Mouse (Mus musculus) MEL (cell line): ENCODE data around the gene Aplp2. TPM values are rescaled to one million over a fixed set of nuclear protein-coding genes. Genes with fewer than 3 reads are reported as not detected.

Experiments
- DNase-seq: peaks from one replicate; pipeline ENCODE4 v3.0.0; 2011; ENCODE audit warnings: low read depth, low spot score
- H3K27ac ChIP-seq: 2 replicates; pipeline ENCODE4 v1.5.1; 2012; ENCODE audit warnings: low read depth, mild to moderate bottlenecking, control low read depth, low read length, moderate library complexity; ENCODE audit not compliant: control insufficient read depth
- H3K27me3 ChIP-seq, 2 experiments: fragments of 150-350 bp in 1 of 2; sonication (generic) in 1 of 2; 2 replicates each; pipeline ENCODE4 v1.6.1; 2012; ENCODE audit warnings: low read length in 2 of 2, mild to moderate bottlenecking in 2 of 2, improper control_type of control experiment in 1 of 2, moderate library complexity in 1 of 2; ENCODE audit not compliant: insufficient read depth in 2 of 2, control insufficient read depth in 1 of 2
- H3K36me3 ChIP-seq, 2 experiments: 2 replicates each; pipeline ENCODE4 v1.6.1; 2012 to 2014; ENCODE audit warnings: low read length in 2 of 2, improper control_type of control experiment in 1 of 2, inconsistent platforms in 1 of 2, mild to moderate bottlenecking in 1 of 2; ENCODE audit not compliant: insufficient read depth in 2 of 2, control insufficient read depth in 1 of 2
- H3K4me1 ChIP-seq, 2 experiments: fragments of 150-350 bp in 1 of 2; sonication (generic) in 1 of 2; 2 replicates each; pipeline ENCODE4 v1.6.1; 2012; ENCODE audit warnings: low read length in 2 of 2, improper control_type of control experiment in 1 of 2, mild to moderate bottlenecking in 1 of 2; ENCODE audit not compliant: insufficient read depth in 2 of 2, control insufficient read depth in 1 of 2
- H3K4me3 ChIP-seq, 2 experiments: fragments of 150-350 bp in 1 of 2; sonication (generic) in 1 of 2; 2 replicates each; pipeline ENCODE4 v1.5.1; 2012; ENCODE audit warnings: low read depth in 2 of 2, low read length in 2 of 2, mild to moderate bottlenecking in 2 of 2, moderate library complexity in 2 of 2, control low read depth in 1 of 2, improper control_type of control experiment in 1 of 2; ENCODE audit not compliant: control insufficient read depth in 1 of 2, insufficient read depth in 1 of 2
- H3K79me2 ChIP-seq: 2 replicates; pipeline ENCODE4 v1.6.1; 2012; ENCODE audit warnings: mild to moderate bottlenecking, low read length, moderate library complexity; ENCODE audit not compliant: control insufficient read depth, poor library complexity, insufficient read depth
- H3K9ac ChIP-seq: 2 replicates; pipeline ENCODE4 v1.6.1; 2012; ENCODE audit warnings: low read depth, mild to moderate bottlenecking, control low read depth, low read length, moderate library complexity; ENCODE audit not compliant: control insufficient read depth, poor library complexity, severe bottlenecking
- H3K9me3 ChIP-seq: fragments of 150-350 bp; sonication (generic); replicated peaks from 2 replicates; pipeline ENCODE4 v1.6.1; 2012; ENCODE audit warnings: mild to moderate bottlenecking, low read length, improper control_type of control experiment, moderate library complexity; ENCODE audit not compliant: insufficient read depth
- CHD1 ChIP-seq: IDR thresholded peaks from 2 replicates; pipeline ENCODE4 v1.6.1; 2012; ENCODE audit warnings: low read depth, mild to moderate bottlenecking, inconsistent platforms, low read length, improper control_type of control experiment
- CHD2 ChIP-seq: IDR thresholded peaks from 2 replicates; pipeline ENCODE4 v1.6.1; 2011; ENCODE audit warnings: low read length, improper control_type of control experiment
- ELF1 ChIP-seq: IDR thresholded peaks from 2 replicates; pipeline ENCODE4 v1.6.1; 2014; ENCODE audit warnings: low read depth, mild to moderate bottlenecking, inconsistent platforms, low read length, improper control_type of control experiment, moderate library complexity
- GABPA ChIP-seq: IDR thresholded peaks from 2 replicates; pipeline ENCODE4 v1.6.1; 2012; ENCODE audit warnings: low read depth, mild to moderate bottlenecking, inconsistent platforms, low read length, improper control_type of control experiment, moderate library complexity
- GATA1 ChIP-seq: IDR thresholded peaks from 2 replicates; pipeline ENCODE4 v1.6.1; 2011; ENCODE audit warnings: low read depth, low read length, improper control_type of control experiment
- JUND ChIP-seq: IDR thresholded peaks from 2 replicates; pipeline ENCODE4 v1.6.1; 2011; ENCODE audit warnings: low read depth, mild to moderate bottlenecking, improper control_type of control experiment, low read length
- KAT2A ChIP-seq: conservative IDR thresholded peaks from 2 replicates; pipeline ENCODE4 v1.6.1; 2012; ENCODE audit warnings: low read depth, low read length, improper control_type of control experiment, inconsistent platforms
- MAFK ChIP-seq: IDR thresholded peaks from 2 replicates; pipeline ENCODE4 v1.6.1; 2011; ENCODE audit warnings: low read depth, mild to moderate bottlenecking, low read length, improper control_type of control experiment, borderline replicate concordance
- MAX ChIP-seq: IDR thresholded peaks from 2 replicates; pipeline ENCODE4 v1.6.1; 2011; ENCODE audit warnings: low read length, improper control_type of control experiment
- MEF2A ChIP-seq: IDR thresholded peaks from 2 replicates; pipeline ENCODE4 v1.6.1; 2014; ENCODE audit warnings: low read depth, mild to moderate bottlenecking, inconsistent platforms, low read length, improper control_type of control experiment; ENCODE audit not compliant: poor library complexity, insufficient replicate concordance, severe bottlenecking; ENCODE audit errors: extremely low read depth
- MYB ChIP-seq: IDR thresholded peaks from 2 replicates; pipeline ENCODE4 v1.6.1; 2011; ENCODE audit warnings: mild to moderate bottlenecking, low read depth, low read length, improper control_type of control experiment
- NELFE ChIP-seq: IDR thresholded peaks from 2 replicates; pipeline ENCODE4 v1.6.1; 2011; ENCODE audit warnings: low read depth, low read length, improper control_type of control experiment
- NRF1 ChIP-seq: IDR thresholded peaks from 2 replicates; pipeline ENCODE4 v1.6.1; 2014; ENCODE audit warnings: low read depth, mild to moderate bottlenecking, inconsistent platforms, low read length, improper control_type of control experiment, moderate library complexity; ENCODE audit not compliant: poor library complexity, insufficient read depth, severe bottlenecking
- POLR2A ChIP-seq, 2 experiments: IDR thresholded peaks; 2 replicates each; pipeline ENCODE4 v1.6.1; 2011 to 2012; ENCODE audit warnings: low read length in 2 of 2, mild to moderate bottlenecking in 2 of 2, control low read depth in 1 of 2, improper control_type of control experiment in 1 of 2, low read depth in 1 of 2, moderate library complexity in 1 of 2; ENCODE audit not compliant: control insufficient read depth in 1 of 2, insufficient read depth in 1 of 2, poor library complexity in 1 of 2
- POLR2AphosphoS5 ChIP-seq: IDR thresholded peaks from 2 replicates; pipeline ENCODE4 v1.6.1; 2012; ENCODE audit warnings: low read depth, borderline replicate concordance, mild to moderate bottlenecking, inconsistent platforms, low read length, moderate library complexity, mixed read lengths
- RAD21 ChIP-seq: IDR thresholded peaks from 2 replicates; pipeline ENCODE4 v1.6.1; 2011; ENCODE audit warnings: mild to moderate bottlenecking, low read depth, low read length, improper control_type of control experiment
- RCOR1 ChIP-seq: IDR thresholded peaks from 2 replicates; pipeline ENCODE4 v1.6.1; 2012; ENCODE audit warnings: low read depth, mild to moderate bottlenecking, inconsistent platforms, low read length, improper control_type of control experiment
- SIN3A ChIP-seq: IDR thresholded peaks from 2 replicates; pipeline ENCODE4 v1.6.1; 2012; ENCODE audit warnings: low read length, improper control_type of control experiment, inconsistent platforms
- SMC3 ChIP-seq: IDR thresholded peaks from 2 replicates; pipeline ENCODE4 v1.6.1; 2011; ENCODE audit warnings: low read depth, low read length, improper control_type of control experiment
- TBP ChIP-seq: IDR thresholded peaks from 2 replicates; pipeline ENCODE4 v1.8.0; 2011; ENCODE audit warnings: low read depth, low read length, improper control_type of control experiment
- UBTF ChIP-seq: IDR thresholded peaks from 2 replicates; pipeline ENCODE4 v1.6.1; 2012; ENCODE audit warnings: low read depth, mild to moderate bottlenecking, inconsistent platforms, low read length, improper control_type of control experiment, moderate library complexity, borderline replicate concordance; ENCODE audit not compliant: insufficient read depth
- USF1 ChIP-seq: IDR thresholded peaks from 2 replicates; pipeline ENCODE4 v1.6.1; 2014; ENCODE audit warnings: low read depth, mild to moderate bottlenecking, inconsistent platforms, low read length, improper control_type of control experiment, moderate library complexity
- ZC3H11A ChIP-seq: IDR thresholded peaks from 2 replicates; pipeline ENCODE4 v1.6.1; 2012; ENCODE audit warnings: low read depth, mild to moderate bottlenecking, inconsistent platforms, low read length, improper control_type of control experiment
- ZKSCAN1 ChIP-seq: IDR thresholded peaks from 2 replicates; pipeline ENCODE4 v1.6.1; 2012; ENCODE audit warnings: low read depth, mild to moderate bottlenecking, inconsistent platforms, low read length, improper control_type of control experiment, moderate library complexity
- ZMIZ1 ChIP-seq: IDR thresholded peaks from 2 replicates; pipeline ENCODE4 v1.6.1; 2012; ENCODE audit warnings: low read depth, mild to moderate bottlenecking, inconsistent platforms, low read length, improper control_type of control experiment, moderate library complexity
- ZNF384 ChIP-seq: IDR thresholded peaks from 2 replicates; pipeline ENCODE4 v1.6.1; 2012; ENCODE audit warnings: low read depth, mild to moderate bottlenecking, inconsistent platforms, low read length, improper control_type of control experiment
- polyA plus RNA-seq, 2 experiments: library from polyadenylated mRNA; stranded (reverse) in 1 of 2; unstranded in 1 of 2; fragments of >175 nt in 1 of 2; fragments of >200 nt in 1 of 2; gene quantifications; 2 replicates each; pipeline versions ENCODE4 v1.2.1 to v1.2.4; 2012; ENCODE audit warnings: low replicate concordance in 2 of 2, low read depth in 1 of 2; ENCODE audit not compliant: insufficient read length in 2 of 2, insufficient read depth in 1 of 2, missing spikeins in 1 of 2
- total RNA-seq: library from RNA; depleted of rRNA; stranded (reverse); fragments of 300-350 nt; gene quantifications from 2 replicates; pipeline ENCODE4 v1.2.3, GENCODE M21; 2012

Gene Aplp2
- total and polyA plus RNA-seq, 3 experiments: 37.6 to 60.6 TPM; not detected in 1

DNA sequence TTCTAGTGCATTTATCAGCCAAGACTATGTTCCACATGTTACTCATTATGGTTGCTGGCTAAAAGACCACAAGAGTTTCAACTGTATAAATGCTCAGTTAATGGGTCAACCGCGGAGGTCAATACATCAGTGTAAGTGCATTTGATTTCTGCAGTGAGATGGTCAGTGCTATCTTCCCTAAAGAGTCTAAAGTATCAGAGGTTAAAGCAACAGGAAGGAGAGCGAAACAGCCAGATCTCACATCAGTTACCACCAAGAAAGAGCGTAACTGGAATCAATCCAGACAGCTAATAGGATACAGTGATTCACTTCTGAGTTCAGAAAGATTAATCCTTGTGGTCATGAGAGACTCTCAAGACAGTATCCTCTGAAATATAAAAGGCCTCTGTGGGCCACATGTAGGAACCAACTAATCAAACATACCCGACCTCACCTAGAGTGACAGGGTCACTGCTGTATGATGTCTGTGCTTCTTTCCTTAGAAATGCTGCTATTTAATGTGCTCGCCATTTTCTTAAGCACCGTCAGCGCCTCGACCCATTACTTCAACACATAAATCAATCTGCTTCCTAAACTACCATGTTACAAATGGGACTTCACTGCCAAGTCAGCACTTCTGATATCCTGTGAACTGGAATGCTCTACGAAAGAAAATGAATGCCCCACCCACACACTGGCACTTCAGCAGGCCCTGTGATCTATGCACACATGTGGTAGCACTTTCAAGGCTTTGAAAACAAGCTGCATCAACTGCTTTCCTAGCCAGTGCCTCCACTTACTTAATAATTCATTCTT, 30.1 kb downstream of the Aplp2 start:
- no peak for DNase-seq
- Histone ChIP-seq H3K4me3 (no peak overlapping the region), H3K9me3 (no peaks in the 10 kb centered on the region), H3K79me2 (no peaks in the 10 kb centered on the region), H3K27me3 (no peaks in the 10 kb centered on the region), H3K4me1 (peaks cover 8 to 17% of the 10 kb centered on the region in 2 experiments), H3K9ac (no peak overlapping the region), H3K27ac (no peak overlapping the region), H3K36me3 (peaks cover 0 to 19% of the 10 kb centered on the region in 2 experiments; a peak in 2 of 4 replicates)
- TF ChIP-seq NELFE (no peak), CHD1 (no peak)

- Histone ChIP-seq H3K36me3 (peaks cover 0 to 25% of the 10 kb centered on the region in 2 experiments; a peak in 2 of 4 replicates), H3K4me1 (peaks cover 7 to 27% of the 10 kb centered on the region in 2 experiments)
Measured at GRCm38 (mm10) chr9:31177692-31178091, 33.9 kb downstream of the Aplp2 start.

DNA sequence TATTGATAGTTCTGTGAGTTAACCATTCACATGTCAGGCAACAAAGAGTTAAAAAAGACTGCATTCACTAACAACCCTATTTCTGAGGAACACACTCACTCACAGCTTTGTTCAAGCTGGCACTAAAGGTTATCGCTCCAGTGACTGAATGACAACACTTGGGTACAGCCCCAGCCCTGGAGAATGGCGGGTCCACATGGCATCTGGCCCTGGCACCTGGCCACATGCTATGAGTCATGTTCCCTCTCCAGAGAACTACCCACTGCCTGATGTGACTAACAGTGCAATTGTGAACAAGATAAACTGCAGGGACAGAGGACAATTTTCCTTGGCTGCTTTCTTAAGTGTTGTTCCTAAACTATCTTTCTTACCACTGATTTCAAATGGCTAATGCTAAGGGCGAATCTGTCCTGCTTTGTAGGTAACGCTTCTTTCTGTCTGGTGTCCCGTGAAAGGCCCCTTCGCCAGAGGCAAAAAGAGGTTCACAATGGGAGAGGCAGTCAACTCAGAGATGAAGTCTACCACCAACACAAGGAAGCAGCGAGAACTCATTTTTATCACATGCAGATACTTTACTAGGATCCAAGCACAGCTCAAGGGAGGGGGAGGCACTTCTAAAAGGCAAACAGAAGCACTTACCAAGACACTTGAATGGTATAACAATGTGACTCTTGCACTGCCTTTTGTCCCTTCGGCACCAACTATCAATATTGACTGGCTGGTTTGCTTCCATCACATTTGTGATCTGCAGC, 35.1 kb downstream of the Aplp2 start:
- Histone ChIP-seq H3K9ac (no peak overlapping the region), H3K27me3 (no peaks in the 10 kb centered on the region), H3K27ac (peak overlapping the region; percentile 31), H3K4me1 (peaks cover 7 to 24% of the 10 kb centered on the region in 2 experiments), H3K36me3 (peaks cover 0 to 25% of the 10 kb centered on the region in 2 experiments; a peak in 2 of 4 replicates), H3K9me3 (no peaks in the 10 kb centered on the region), H3K79me2 (no peaks in the 10 kb centered on the region), H3K4me3 (no peak overlapping the region)
- peak; percentile 92 for DNase-seq
- TF ChIP-seq MAX (peak; percentile 87), JUND (peak; percentile 91; the same call in 1 of the 2 replicates), ZC3H11A (no peak), CHD2 (no peak), NELFE (no peak), USF1 (no peak), ZMIZ1 (no peak), POLR2A (IDR thresholded peaks at IDR 0.05; ENCODE audit: control insufficient read depth in 1 of 2, insufficient read depth in 1 of 2, low read depth in 1 of 2, low read length in 2 of 2, poor library complexity in 1 of 2) (no peak), SIN3A (peak; percentile 30; the same call in 1 of the 2 replicates), KAT2A (no peak), MEF2A (no peak), ZKSCAN1 (no peak), MAFK (no peak), SMC3 (no peak), POLR2AphosphoS5 (no peak), MYB (no peak), GATA1 (peak; percentile 66), ZNF384 (no peak)

More at GRCm38 (mm10) chr9:31177692-31178091, 33.9 kb downstream of the Aplp2 start:
- H3K4me3 ChIP-seq: no peak overlapping the region
- H3K27me3 ChIP-seq: no peaks in the 10 kb centered on the region
- H3K9me3 ChIP-seq: no peaks in the 10 kb centered on the region
- H3K27ac ChIP-seq: no peak overlapping the region
- no peaks in the 10 kb centered on the region for H3K79me2 ChIP-seq
- TF ChIP-seq RCOR1 (no peak), TBP (no peak), NELFE (no peak), ZNF384 (no peak), ELF1 (no peak), CHD2 (no peak), ZMIZ1 (no peak), NRF1 (no peak), POLR2A (IDR thresholded peaks at IDR 0.05; ENCODE audit: control insufficient read depth in 1 of 2, insufficient read depth in 1 of 2, low read depth in 1 of 2, low read length in 2 of 2, poor library complexity in 1 of 2) (no peak), RAD21 (no peak), GABPA (no peak), UBTF (no peak)
- DNase-seq: no peak
- no peak overlapping the region for H3K9ac ChIP-seq
